Mouse (Mus musculus): ENCODE results near the gene Ctcfl.

DNA sequence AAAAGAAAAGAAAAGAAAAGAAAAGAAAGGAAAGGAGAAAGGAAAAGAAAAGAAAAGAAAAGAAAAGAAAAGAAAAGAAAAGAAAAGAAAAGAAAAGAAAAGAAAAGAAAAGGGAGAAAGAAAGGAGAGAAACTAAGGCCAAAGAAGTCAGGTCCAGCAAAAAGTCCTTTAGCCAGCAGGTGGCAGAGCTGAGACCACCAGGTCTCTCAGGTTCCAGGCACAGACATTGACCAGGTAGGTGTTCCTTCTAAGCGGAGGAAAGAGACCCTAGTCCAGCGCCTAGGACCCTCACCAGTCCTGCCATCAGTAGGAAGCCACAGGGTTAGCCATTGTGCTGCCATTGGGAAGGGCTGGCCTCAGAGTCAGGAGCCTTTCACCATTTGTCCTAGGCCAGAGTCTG is 45.0 kb upstream of the Ctcfl start:
- TF ChIP-seq CTCF (conservative IDR thresholded peaks at IDR 0.05; ENCODE audit: insufficient read depth, insufficient read length, low read depth, low read length): peak; percentile 66
- no peak for TF ChIP-seq POLR2A (IDR thresholded peaks at IDR 0.05; ENCODE audit: low read depth, low read length)

All from kidney, adult 2 months (tissue).